Mouse (Mus musculus) CH12.LX (cell line): ENCODE measurements around the gene Cplx1. TPM values are rescaled to one million over a fixed set of nuclear protein-coding genes. Genes with fewer than 3 reads are reported as not detected.

Experiments used
- DNase-seq: peaks from one replicate; pipeline ENCODE4 v3.0.0-alpha.2; 2013; ENCODE audit errors: extremely low read depth
- H3K27ac ChIP-seq: 2 replicates; pipeline ENCODE4 v1.5.1; 2012; ENCODE audit warnings: low read depth, mild to moderate bottlenecking, control low read depth, moderate library complexity; ENCODE audit not compliant: insufficient read depth
- H3K27me3 ChIP-seq: replicated peaks from 2 replicates; pipeline ENCODE3; 2012; ENCODE audit warnings: inconsistent platforms
- H3K36me3 ChIP-seq, 2 experiments: replicated peaks in 1 of 2; 2 replicates each; pipeline versions ENCODE3 to v1.6.1; 2012; ENCODE audit warnings: inconsistent platforms in 1 of 2, low read length in 1 of 2, mild to moderate bottlenecking in 1 of 2, mixed read lengths in 1 of 2, moderate library complexity in 1 of 2; ENCODE audit not compliant: control insufficient read depth in 1 of 2, insufficient read depth in 1 of 2
- H3K4me1 ChIP-seq, 2 experiments: 2 replicates each; pipeline ENCODE4 v1.6.1; 2012; ENCODE audit warnings: inconsistent platforms in 1 of 2, moderate library complexity in 1 of 2; ENCODE audit not compliant: insufficient read depth in 2 of 2, control insufficient read depth in 1 of 2
- H3K4me2 ChIP-seq: 2 replicates; pipeline ENCODE4 v1.6.1; 2012; ENCODE audit warnings: low read depth, mild to moderate bottlenecking, control low read depth; ENCODE audit not compliant: poor library complexity, insufficient read depth, severe bottlenecking
- H3K4me3 ChIP-seq, 3 experiments: fragments of 150-350 bp in 1 of 3; sonication (generic) in 1 of 3; replicated peaks in 1 of 3; 2 replicates each; pipeline versions ENCODE3 to v1.5.1; 2011 to 2012; ENCODE audit warnings: low read depth in 2 of 3, low read length in 2 of 3, mild to moderate bottlenecking in 2 of 3, moderate library complexity in 2 of 3, control low read depth in 1 of 3, improper control_type of control experiment in 1 of 3, inconsistent platforms in 1 of 3, mixed read lengths in 1 of 3; ENCODE audit not compliant: poor library complexity in 1 of 3
- H3K79me2 ChIP-seq: replicated peaks from 2 replicates; pipeline ENCODE4 v1.6.1; 2012; ENCODE audit warnings: mild to moderate bottlenecking, moderate library complexity; ENCODE audit not compliant: control insufficient read depth, poor library complexity, insufficient read depth, severe bottlenecking; ENCODE audit errors: extremely low read depth
- H3K9ac ChIP-seq: 2 replicates; pipeline ENCODE4 v1.6.1; 2012; ENCODE audit warnings: low read depth, mild to moderate bottlenecking, control low read depth, moderate library complexity; ENCODE audit not compliant: insufficient read depth
- H3K9me3 ChIP-seq: replicated peaks from 2 replicates; pipeline ENCODE3; 2012; ENCODE audit warnings: low read length, inconsistent platforms, mixed read lengths
- BHLHE40 ChIP-seq: IDR thresholded peaks from 2 replicates; pipeline ENCODE4 v1.6.1; 2011; ENCODE audit warnings: mild to moderate bottlenecking, low read depth, low read length, improper control_type of control experiment
- CHD1 ChIP-seq: IDR thresholded peaks from 2 replicates; pipeline ENCODE4 v1.6.1; 2012; ENCODE audit warnings: low read depth, low read length, improper control_type of control experiment, inconsistent platforms
- CTCF ChIP-seq, 2 experiments: IDR thresholded peaks in 1 of 2; conservative IDR thresholded peaks in 1 of 2; 2 replicates each; pipeline ENCODE4 v1.5.1; 2011 to 2012; ENCODE audit warnings: low read depth in 2 of 2, low read length in 2 of 2, improper control_type of control experiment in 1 of 2, inconsistent platforms in 1 of 2, mild to moderate bottlenecking in 1 of 2, moderate library complexity in 1 of 2
- ELF1 ChIP-seq: IDR thresholded peaks from 2 replicates; pipeline ENCODE4 v1.6.1; 2014; ENCODE audit warnings: low read depth, mild to moderate bottlenecking, inconsistent platforms, low read length, improper control_type of control experiment
- GABPA ChIP-seq: IDR thresholded peaks from 2 replicates; pipeline ENCODE4 v1.6.1; 2012; ENCODE audit warnings: low read depth, low read length, improper control_type of control experiment, inconsistent platforms; ENCODE audit not compliant: insufficient replicate concordance
- IRF4 ChIP-seq: IDR thresholded peaks from 2 replicates; pipeline ENCODE4 v1.6.1; 2014; ENCODE audit warnings: low read depth, mild to moderate bottlenecking, inconsistent platforms, low read length, improper control_type of control experiment
- JUN ChIP-seq: IDR thresholded peaks from 2 replicates; pipeline ENCODE4 v1.6.1; 2011; ENCODE audit warnings: low read depth, mild to moderate bottlenecking, low read length, improper control_type of control experiment, moderate library complexity; ENCODE audit not compliant: insufficient read depth
- JUND ChIP-seq: conservative IDR thresholded peaks from 2 replicates; pipeline ENCODE4 v1.6.1; 2011; ENCODE audit warnings: low read depth, low read length, improper control_type of control experiment
- MAFK ChIP-seq: IDR thresholded peaks from 2 replicates; pipeline ENCODE4 v1.6.1; 2011; ENCODE audit warnings: low read length, improper control_type of control experiment; ENCODE audit not compliant: insufficient replicate concordance
- MAX ChIP-seq: IDR thresholded peaks from 2 replicates; pipeline ENCODE4 v1.6.1; 2011; ENCODE audit warnings: low read length, improper control_type of control experiment
- MEF2A ChIP-seq: IDR thresholded peaks from 2 replicates; pipeline ENCODE4 v1.6.1; 2014; ENCODE audit warnings: low read depth, mild to moderate bottlenecking, inconsistent platforms, low read length, improper control_type of control experiment, borderline replicate concordance
- MXI1 ChIP-seq: IDR thresholded peaks from 2 replicates; pipeline ENCODE4 v1.6.1; 2011; ENCODE audit warnings: mild to moderate bottlenecking, low read depth, low read length, improper control_type of control experiment
- MYC ChIP-seq: IDR thresholded peaks from 2 replicates; pipeline ENCODE4 v1.6.1; 2011; ENCODE audit warnings: low read depth, mild to moderate bottlenecking, improper control_type of control experiment, low read length
- NELFE ChIP-seq: IDR thresholded peaks from 2 replicates; pipeline ENCODE4 v1.6.1; 2011; ENCODE audit warnings: low read depth, low read length, improper control_type of control experiment
- PAX5 ChIP-seq: IDR thresholded peaks from 2 replicates; pipeline ENCODE4 v1.6.1; 2012; ENCODE audit warnings: low read length, inconsistent platforms, mixed read lengths
- POLR2AphosphoS2 ChIP-seq: IDR thresholded peaks from 2 replicates; pipeline ENCODE4 v1.6.1; 2011; ENCODE audit warnings: low read depth, low read length, improper control_type of control experiment
- RCOR1 ChIP-seq: conservative IDR thresholded peaks from 2 replicates; pipeline ENCODE4 v1.6.1; 2012; ENCODE audit warnings: low read depth, mild to moderate bottlenecking, inconsistent platforms, low read length, improper control_type of control experiment
- SIN3A ChIP-seq: IDR thresholded peaks from 2 replicates; pipeline ENCODE4 v1.6.1; 2012; ENCODE audit warnings: low read length, improper control_type of control experiment, inconsistent platforms
- SMC3 ChIP-seq: IDR thresholded peaks from 2 replicates; pipeline ENCODE4 v1.6.1; 2011; ENCODE audit warnings: low read depth, low read length, improper control_type of control experiment
- TBP ChIP-seq: conservative IDR thresholded peaks from 2 replicates; pipeline ENCODE4 v1.6.1; 2011; ENCODE audit warnings: low read depth, low read length, improper control_type of control experiment
- UBTF ChIP-seq: IDR thresholded peaks from 2 replicates; pipeline ENCODE4 v1.6.1; 2012; ENCODE audit warnings: low read depth, mild to moderate bottlenecking, inconsistent platforms, low read length, improper control_type of control experiment, moderate library complexity
- USF1 ChIP-seq: IDR thresholded peaks from 2 replicates; pipeline ENCODE4 v1.6.1; 2014; ENCODE audit warnings: low read depth, mild to moderate bottlenecking, inconsistent platforms, low read length, improper control_type of control experiment
- USF2 ChIP-seq: conservative IDR thresholded peaks from 2 replicates; pipeline ENCODE4 v1.6.1; 2011; ENCODE audit warnings: low read depth, low read length, improper control_type of control experiment
- ZNF384 ChIP-seq: IDR thresholded peaks from 2 replicates; pipeline ENCODE4 v1.6.1; 2012; ENCODE audit warnings: low read depth, low read length, improper control_type of control experiment, inconsistent platforms
- dilution Hi-C: fragments of 300-500 bp; cut with MboI; formaldehyde crosslinking; loops from 2 replicates; pipeline ENCODE4 v1.14.3; 2020; ENCODE audit warnings: low sequenced_read_pairs; ENCODE audit not compliant: extremely low pct_unique_long_range_greater_than_20kb, extremely low pct_ligation_motif_present
- in situ Hi-C: fragments of 300-500 bp; cut with MboI; formaldehyde crosslinking; loops from 3 replicates; pipeline ENCODE4 v1.14.3; 2019; ENCODE audit warnings: low sequenced_read_pairs, low pct_ligation_motif_present, low pct_unique_long_range_greater_than_20kb, mixed read lengths
- polyA plus RNA-seq: library from polyadenylated mRNA; unstranded; fragments of >175 nt; gene quantifications from 2 replicates; pipeline ENCODE4 v1.2.1, GENCODE M21; 2012; ENCODE audit warnings: low read depth; ENCODE audit not compliant: insufficient read length
- total RNA-seq, 2 experiments: library from RNA; depleted of rRNA; stranded (reverse); fragments of 300-350 nt in 1 of 2; fragments of >200 nt in 1 of 2; gene quantifications; 2 replicates each; pipeline ENCODE4 v1.2.3; 2012 to 2014

Gene Cplx1
- total and polyA plus RNA-seq, 3 experiments, result not detected

GRCm38 (mm10) chr5:108483006-108483405 lies 66.8 kb downstream of the Cplx1 start:
- Histone ChIP-seq H3K4me3 (no peak overlapping the region), H3K4me2 (no peak overlapping the region), H3K27me3 (no peaks in the 10 kb centered on the region), H3K36me3 (peaks cover 22 to 65% of the 10 kb centered on the region in 2 experiments), H3K9me3 (no peaks in the 10 kb centered on the region), H3K79me2 (no peaks in the 10 kb centered on the region), H3K27ac (no peak overlapping the region), H3K4me1 (peaks cover 0 to 6% of the 10 kb centered on the region in 2 experiments; a peak in 2 of 4 replicates), H3K9ac (no peak overlapping the region)
- TF ChIP-seq SMC3 (no peak), MEF2A (no peak), ELF1 (no peak), RCOR1 (no peak), IRF4 (no peak), PAX5 (no peak), JUND (no peak), JUN (no peak), UBTF (no peak), USF2 (no peak), MXI1 (no peak), CTCF (conservative IDR thresholded peaks at IDR 0.05 in 1 of 2, IDR thresholded peaks at IDR 0.05 in 1 of 2; ENCODE audit: low read depth in 2 of 2, low read length in 2 of 2) (no peak), POLR2AphosphoS2 (no peak), TBP (no peak), CHD1 (no peak), GABPA (no peak)
- no peak for DNase-seq
- dilution Hi-C loops, result no loop called here
- in situ Hi-C loops, result no loop called here

- dilution Hi-C loops, result no loop called here
Measured at GRCm38 (mm10) chr5:108475977-108476376, 73.8 kb downstream of the Cplx1 start.

More at GRCm38 (mm10) chr5:108475977-108476376, 73.8 kb downstream of the Cplx1 start:
- no peak for TF ChIP-seq POLR2AphosphoS2
- TF ChIP-seq USF1, result no peak
- TF ChIP-seq ZNF384, result no peak
- no peak for TF ChIP-seq ELF1
- no peak for TF ChIP-seq JUN
- TF ChIP-seq SIN3A, result no peak
- no peak for TF ChIP-seq BHLHE40
- no peak for TF ChIP-seq MAFK
- TF ChIP-seq MYC, result no peak
- TF ChIP-seq TBP, result no peak
- TF ChIP-seq MAX, result no peak
- no peak for TF ChIP-seq GABPA
- TF ChIP-seq NELFE, result no peak
- in situ Hi-C loops, result no loop called here
- Histone ChIP-seq H3K36me3 (peaks cover 45 to 78% of the 10 kb centered on the region in 2 experiments), H3K27ac (no peak overlapping the region), H3K4me2 (no peak overlapping the region), H3K4me3 (no peak overlapping the region), H3K4me1 (no peaks in the 10 kb centered on the region), H3K79me2 (no peaks in the 10 kb centered on the region), H3K27me3 (no peaks in the 10 kb centered on the region), H3K9me3 (no peaks in the 10 kb centered on the region), H3K9ac (no peak overlapping the region)
- DNase-seq, result no peak
